Mouse (Mus musculus): ENCODE data around the gene Il1rapl1. TPM values are rescaled to one million over a fixed set of nuclear protein-coding genes. Genes with fewer than 3 reads are reported as not detected.
"Not testable (repeated sequence)": the region's sequence is repeated elsewhere in the genome, so short reads cannot be mapped to it uniquely, and the experiment has no call there.

The Il1rapl1 gene
- polyA plus RNA-seq, 1 experiment from 2014 or later = 0.27 TPM

GRCm38 (mm10) chrX:87483416-87483815, 632.0 kb downstream of the Il1rapl1 start:
- H3K27me3 ChIP-seq (replicated peaks; ENCODE audit: control insufficient read depth, insufficient read depth, low read length) = no peaks in the 10 kb centered on the region
- no peaks in the 10 kb centered on the region for H3K36me3 ChIP-seq (ENCODE audit: control insufficient read depth, insufficient read depth)
- no peak for TF ChIP-seq CTCF (IDR thresholded peaks at IDR 0.05; ENCODE audit: low read depth)
- no peak for ATAC-seq
- H3K4me2 ChIP-seq (replicated peaks; ENCODE audit: low read depth) = no peak overlapping the region
- H3K4me3 ChIP-seq (ENCODE audit: low read depth, low read length) = no peak overlapping the region
- no peak overlapping the region for H3K27ac ChIP-seq (ENCODE audit: low read depth, low read length)
- H3K4me1 ChIP-seq (replicated peaks; ENCODE audit: control insufficient read depth, insufficient read depth, low read length) = no peaks in the 10 kb centered on the region
- H3K9ac ChIP-seq (ENCODE audit: low read depth, low read length) = no peak overlapping the region
- WGBS = 76% methylated on average over 1 of the region's 1 CpGs
- H3K9me3 ChIP-seq (ENCODE audit: control insufficient read depth) = no peaks in the 10 kb centered on the region

DNA sequence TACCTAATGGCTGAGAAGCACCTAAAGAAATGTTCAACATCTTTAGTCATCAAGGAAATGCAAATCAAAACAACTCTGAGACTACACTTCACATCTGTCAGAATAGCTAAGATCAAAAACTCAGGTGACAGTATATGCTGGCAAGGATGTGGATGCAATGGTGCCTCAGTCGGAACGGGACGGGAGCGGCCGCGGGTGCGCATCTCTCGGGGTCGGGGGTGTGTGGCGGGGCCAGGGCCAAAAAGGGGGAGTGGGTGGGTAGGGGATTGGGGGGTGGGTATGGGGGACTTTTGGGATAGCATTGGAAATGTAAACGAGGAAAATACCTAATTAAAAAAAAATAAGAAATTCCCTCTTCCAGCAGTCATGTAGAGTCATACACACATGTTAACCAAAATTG, 877.3 kb downstream of the Il1rapl1 start:
- H3K27ac ChIP-seq (ENCODE audit: low read depth, low read length); H3K4me3 ChIP-seq (ENCODE audit: low read depth, low read length); H3K27me3 ChIP-seq (replicated peaks; ENCODE audit: control insufficient read depth, insufficient read depth, low read length); H3K4me1 ChIP-seq (replicated peaks; ENCODE audit: control insufficient read depth, insufficient read depth, low read length); H3K36me3 ChIP-seq (ENCODE audit: control insufficient read depth, insufficient read depth); H3K9ac ChIP-seq (ENCODE audit: low read depth, low read length); H3K4me2 ChIP-seq (replicated peaks; ENCODE audit: low read depth); H3K9me3 ChIP-seq (ENCODE audit: control insufficient read depth): not testable (repeated sequence)
- ATAC-seq = peak; percentile 100
- 68% methylated on average over 11 of the region's 11 CpGs for WGBS

- no peak overlapping the region for H3K4me2 ChIP-seq (replicated peaks; ENCODE audit: low read depth)
- H3K4me3 ChIP-seq (ENCODE audit: low read depth, low read length) = no peak overlapping the region
- TF ChIP-seq CTCF (IDR thresholded peaks at IDR 0.05; ENCODE audit: low read depth) = no peak
- no peaks in the 10 kb centered on the region for H3K36me3 ChIP-seq (ENCODE audit: control insufficient read depth, insufficient read depth)
- H3K27me3 ChIP-seq (replicated peaks; ENCODE audit: control insufficient read depth, insufficient read depth, low read length) = no peaks in the 10 kb centered on the region
- no peak overlapping the region for H3K27ac ChIP-seq (ENCODE audit: low read depth, low read length)
- H3K4me1 ChIP-seq (replicated peaks; ENCODE audit: control insufficient read depth, insufficient read depth, low read length) = no peaks in the 10 kb centered on the region
- ATAC-seq = no peak
- H3K9ac ChIP-seq (ENCODE audit: low read depth, low read length) = no peak overlapping the region
- H3K9me3 ChIP-seq (ENCODE audit: control insufficient read depth) = no peaks in the 10 kb centered on the region
Observed at GRCm38 (mm10) chrX:87225280-87225679, 890.2 kb downstream of the Il1rapl1 start.

- TF ChIP-seq CTCF (IDR thresholded peaks at IDR 0.05; ENCODE audit: low read depth) = no peak
- H3K9ac ChIP-seq (ENCODE audit: low read depth, low read length) = no peak overlapping the region
- no peak overlapping the region for H3K4me3 ChIP-seq (ENCODE audit: low read depth, low read length)
- H3K4me2 ChIP-seq (replicated peaks; ENCODE audit: low read depth) = no peak overlapping the region
- no peak for ATAC-seq
- H3K36me3 ChIP-seq (ENCODE audit: control insufficient read depth, insufficient read depth) = no peaks in the 10 kb centered on the region
- no peak overlapping the region for H3K27ac ChIP-seq (ENCODE audit: low read depth, low read length)
- H3K4me1 ChIP-seq (replicated peaks; ENCODE audit: control insufficient read depth, insufficient read depth, low read length) = no peaks in the 10 kb centered on the region
- no peaks in the 10 kb centered on the region for H3K27me3 ChIP-seq (replicated peaks; ENCODE audit: control insufficient read depth, insufficient read depth, low read length)
- no peaks in the 10 kb centered on the region for H3K9me3 ChIP-seq (ENCODE audit: control insufficient read depth)
Observed at GRCm38 (mm10) chrX:87002296-87002695, 1113.1 kb downstream of the Il1rapl1 start.

- H3K4me3 ChIP-seq (ENCODE audit: low read depth, low read length) = no peak overlapping the region
- no peak overlapping the region for H3K4me2 ChIP-seq (replicated peaks; ENCODE audit: low read depth)
- WGBS = 57% methylated on average over 1 of the region's 1 CpGs
- H3K36me3 ChIP-seq (ENCODE audit: control insufficient read depth, insufficient read depth) = no peaks in the 10 kb centered on the region
- no peak for ATAC-seq
- no peak overlapping the region for H3K27ac ChIP-seq (ENCODE audit: low read depth, low read length)
- no peaks in the 10 kb centered on the region for H3K9me3 ChIP-seq (ENCODE audit: control insufficient read depth)
- no peak overlapping the region for H3K9ac ChIP-seq (ENCODE audit: low read depth, low read length)
- H3K27me3 ChIP-seq (replicated peaks; ENCODE audit: control insufficient read depth, insufficient read depth, low read length) = no peaks in the 10 kb centered on the region
- no peaks in the 10 kb centered on the region for H3K4me1 ChIP-seq (replicated peaks; ENCODE audit: control insufficient read depth, insufficient read depth, low read length)
- TF ChIP-seq CTCF (IDR thresholded peaks at IDR 0.05; ENCODE audit: low read depth) = no peak
Observed at GRCm38 (mm10) chrX:86955126-86955525, 1160.3 kb downstream of the Il1rapl1 start.

GRCm38 (mm10) chrX:86954614-86955013, 1160.8 kb downstream of the Il1rapl1 start:
- Histone ChIP-seq H3K27me3 (replicated peaks; ENCODE audit: control insufficient read depth, insufficient read depth, low read length) (no peaks in the 10 kb centered on the region), H3K9me3 (ENCODE audit: control insufficient read depth) (no peaks in the 10 kb centered on the region), H3K36me3 (ENCODE audit: control insufficient read depth, insufficient read depth) (no peaks in the 10 kb centered on the region), H3K27ac (ENCODE audit: low read depth, low read length) (no peak overlapping the region), H3K9ac (ENCODE audit: low read depth, low read length) (no peak overlapping the region), H3K4me2 (replicated peaks; ENCODE audit: low read depth) (no peak overlapping the region), H3K4me3 (ENCODE audit: low read depth, low read length) (no peak overlapping the region), H3K4me1 (replicated peaks; ENCODE audit: control insufficient read depth, insufficient read depth, low read length) (no peaks in the 10 kb centered on the region)
- ATAC-seq = no peak
- WGBS = 90% methylated on average over 1 of the region's 1 CpGs
- no peak for TF ChIP-seq CTCF (IDR thresholded peaks at IDR 0.05; ENCODE audit: low read depth)

- H3K4me2 ChIP-seq (replicated peaks; ENCODE audit: low read depth) = no peak overlapping the region
- H3K4me1 ChIP-seq (replicated peaks; ENCODE audit: control insufficient read depth, insufficient read depth, low read length) = no peaks in the 10 kb centered on the region
- H3K9me3 ChIP-seq (ENCODE audit: control insufficient read depth) = no peaks in the 10 kb centered on the region
- TF ChIP-seq CTCF (IDR thresholded peaks at IDR 0.05; ENCODE audit: low read depth) = no peak
- H3K9ac ChIP-seq (ENCODE audit: low read depth, low read length) = no peak overlapping the region
- H3K4me3 ChIP-seq (ENCODE audit: low read depth, low read length) = no peak overlapping the region
- no peaks in the 10 kb centered on the region for H3K27me3 ChIP-seq (replicated peaks; ENCODE audit: control insufficient read depth, insufficient read depth, low read length)
- H3K27ac ChIP-seq (ENCODE audit: low read depth, low read length) = no peak overlapping the region
- 53% methylated on average over 2 of the region's 2 CpGs for WGBS
- ATAC-seq = no peak
- H3K36me3 ChIP-seq (ENCODE audit: control insufficient read depth, insufficient read depth) = no peaks in the 10 kb centered on the region
Observed at GRCm38 (mm10) chrX:86950940-86951339, 1164.5 kb downstream of the Il1rapl1 start.
